Mouse (Mus musculus): ENCODE measurements around the gene Sema3g.

GRCm38 (mm10) chr14:31248396-31248795, 30.7 kb downstream of the Sema3g start:
- TF ChIP-seq ZNF384 (IDR thresholded peaks at IDR 0.05; ENCODE audit: low read depth, low read length) = no peak
- TF ChIP-seq MAFK (IDR thresholded peaks at IDR 0.05; ENCODE audit: insufficient read depth, low read depth, low read length) = no peak
- no peak for TF ChIP-seq CHD2 (IDR thresholded peaks at IDR 0.05; ENCODE audit: low read depth, low read length)
- no peak for TF ChIP-seq HCFC1 (IDR thresholded peaks at IDR 0.05; ENCODE audit: borderline replicate concordance, insufficient read depth, low read length)
- no peak for TF ChIP-seq ZC3H11A (IDR thresholded peaks at IDR 0.05; ENCODE audit: borderline replicate concordance, low read depth, low read length)

All from ES-E14 (cell line).